Mouse (Mus musculus): Measurements from ENCODE around the gene Mta3.

DNA sequence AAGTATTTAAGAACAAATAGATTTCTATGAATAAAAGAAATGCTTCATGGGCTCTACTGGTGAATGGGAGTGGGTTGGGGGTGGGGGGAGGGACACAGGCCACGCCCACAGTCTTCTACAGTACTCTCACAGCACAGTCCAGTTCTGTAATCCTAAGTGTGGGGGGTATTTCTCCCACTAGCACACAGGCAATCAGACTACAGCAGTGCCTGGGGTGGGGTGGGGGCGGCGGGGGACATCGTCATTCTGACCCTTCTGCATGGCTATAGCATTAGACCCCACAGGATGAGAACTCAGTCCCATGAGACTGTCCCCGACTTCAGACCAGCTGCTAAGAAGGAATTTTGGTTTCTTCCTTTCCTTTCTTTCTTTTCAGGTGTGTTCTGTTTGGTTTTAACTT is 143.8 kb downstream of the Mta3 start:
- TF ChIP-seq CTCF (IDR thresholded peaks at IDR 0.05; ENCODE audit: extremely low read depth, insufficient read depth, low read length), result no peak
- no peak for TF ChIP-seq POLR2A (IDR thresholded peaks at IDR 0.05; ENCODE audit: extremely low read depth, insufficient read depth, low read length)
